Mouse (Mus musculus) heart, postnatal 0 days (tissue): ENCODE data around the gene Slc36a1.

ENCODE experiments used
- CTCF ChIP-seq: IDR thresholded peaks from 2 replicates; pipeline ENCODE4 v1.5.1; 2016; ENCODE audit warnings: antibody characterized with exemption, control low read depth, low read depth
- EP300 ChIP-seq: IDR thresholded peaks from 2 replicates; pipeline ENCODE4 v1.6.1; 2016; ENCODE audit warnings: antibody characterized with exemption, low read depth

DNA sequence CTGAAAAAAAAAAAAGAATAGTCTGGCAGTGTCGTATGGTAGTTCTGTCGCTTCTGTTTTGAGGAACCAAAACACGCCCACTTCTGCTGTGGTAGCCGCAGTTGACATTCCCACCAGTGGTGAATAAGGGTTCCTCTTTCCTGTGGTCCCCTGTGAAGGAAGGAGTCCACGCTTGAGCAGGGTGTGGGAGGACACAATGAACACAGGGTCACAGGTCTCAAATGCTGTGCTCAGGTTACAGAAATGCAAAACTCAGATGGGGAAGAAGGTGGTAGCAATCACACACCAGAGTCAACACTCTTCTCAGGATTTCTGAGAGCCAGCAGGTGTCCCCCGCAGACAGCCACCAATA is 49.1 kb upstream of the Slc36a1 start:
- TF ChIP-seq CTCF (no peak), EP300 (no peak)
